Mouse (Mus musculus) forebrain, postnatal 0 days (tissue): ENCODE measurements around the gene Lyg2. TPM values are rescaled to one million over a fixed set of nuclear protein-coding genes. Genes with fewer than 3 reads are reported as not detected.
A peak's percentile ranks its signal among the peaks of the same experiment; 100 is the strongest.

Experiments
- ATAC-seq: fragments of 200-750 bp; cut with Nextera tagmentation; 2 replicates; pipeline ENCODE4 v1.8.0; 2017; ENCODE audit warnings: mild to moderate bottlenecking, moderate library complexity
- DNase-seq: peaks from one replicate; pipeline ENCODE4 v3.0.0-alpha.2; 2015
- H3K27ac ChIP-seq: fragments of 300-500 bp; sonication (generic); 2 replicates; pipeline ENCODE4 v1.5.1; 2014; ENCODE audit warnings: low read depth, mild to moderate bottlenecking, antibody characterized with exemption, low read length, moderate library complexity, mixed read lengths
- H3K27me3 ChIP-seq: fragments of 300-500 bp; sonication (generic); 2 replicates; pipeline ENCODE4 v1.6.1; 2014; ENCODE audit warnings: mild to moderate bottlenecking, low read length, mixed read lengths; ENCODE audit not compliant: insufficient read depth
- H3K36me3 ChIP-seq: fragments of 300-500 bp; sonication (generic); 2 replicates; pipeline ENCODE4 v1.6.1; 2014; ENCODE audit warnings: mild to moderate bottlenecking, moderate library complexity; ENCODE audit not compliant: insufficient read depth
- H3K4me1 ChIP-seq: fragments of 300-500 bp; sonication (generic); 2 replicates; pipeline ENCODE4 v1.6.1; 2014; ENCODE audit warnings: antibody characterized with exemption; ENCODE audit not compliant: insufficient read depth
- H3K4me2 ChIP-seq: fragments of 300-500 bp; sonication (generic); 2 replicates; pipeline ENCODE4 v1.6.1; 2014; ENCODE audit warnings: low read depth, mild to moderate bottlenecking, moderate library complexity
- H3K4me3 ChIP-seq: fragments of 300-500 bp; sonication (generic); 2 replicates; pipeline ENCODE4 v1.5.1; 2014; ENCODE audit warnings: low read depth, low read length, mixed read lengths
- H3K9ac ChIP-seq: fragments of 300-500 bp; sonication (generic); 2 replicates; pipeline ENCODE4 v1.6.1; 2014; ENCODE audit warnings: mild to moderate bottlenecking
- H3K9me3 ChIP-seq: fragments of 300-500 bp; sonication (generic); 2 replicates; pipeline ENCODE4 v1.6.1; 2016; ENCODE audit warnings: low read length
- CTCF ChIP-seq: sonication (generic); IDR thresholded peaks from 2 replicates; pipeline ENCODE4 v1.5.1; 2016; ENCODE audit warnings: antibody characterized with exemption, control low read depth, low read depth
- WGBS: fragments of 180-500 bp; shearing (Covaris S2); extraction: QIAGEN DNeasy Blood & Tissue Kit; methylation state at CpG from one replicate; pipeline ENCODE4 v1.1.7; 2014; 5-methylcytosine and 5-hydroxymethylcytosine counted together
- polyA plus RNA-seq: library from polyadenylated mRNA; unstranded; fragments of >200 nt; fragmentation: Nextera tagmentation; extraction: Ambion mirVana; gene quantifications from 2 replicates; pipeline ENCODE4 v1.2.1, GENCODE M21; 2015
- total RNA-seq: library from RNA; depleted of rRNA; stranded (reverse); fragments of >200 nt; gene quantifications from 2 replicates; pipeline ENCODE4 v1.2.3, GENCODE M21; 2014

The Lyg2 gene
- total and polyA plus RNA-seq, 2 experiments from 2014 or later, result 0.05 TPM; not detected in 1

DNA sequence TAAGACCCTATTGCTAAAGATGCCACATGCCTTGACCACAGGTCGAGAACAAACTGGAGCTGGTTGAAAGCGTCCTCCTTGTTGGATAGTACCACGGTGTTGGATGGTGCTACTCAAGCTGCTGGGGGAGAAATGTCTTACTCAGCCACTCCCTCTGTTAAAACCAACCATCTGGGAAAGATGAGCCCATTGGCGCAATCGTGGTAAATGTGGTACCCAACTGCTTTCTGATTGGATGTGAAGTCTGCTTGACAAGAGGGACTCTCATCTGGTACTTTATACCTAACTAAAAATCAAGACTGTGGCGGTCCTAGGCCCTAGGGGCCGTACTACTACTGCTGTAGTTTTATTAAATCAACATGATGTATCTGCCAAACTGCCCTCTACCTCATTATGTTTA lies 27.1 kb downstream of the Lyg2 start:
- Histone ChIP-seq H3K4me1 (peaks cover 6% of the 10 kb centered on the region; the same call in 1 of the 2 replicates), H3K36me3 (no peaks in the 10 kb centered on the region), H3K9ac (0 out of 2 replicates have a peak overlapping the region, but pooled peaks have one; percentile 63), H3K9me3 (no peaks in the 10 kb centered on the region), H3K4me2 (peak overlapping the region; percentile 65), H3K4me3 (peak overlapping the region; percentile 62), H3K27me3 (no peaks in the 10 kb centered on the region), H3K27ac (no peak overlapping the region)
- no peak for DNase-seq
- TF ChIP-seq CTCF, result no peak
- WGBS, result 83% methylated on average over 7 of the region's 7 CpGs
- ATAC-seq, result no peak

DNA sequence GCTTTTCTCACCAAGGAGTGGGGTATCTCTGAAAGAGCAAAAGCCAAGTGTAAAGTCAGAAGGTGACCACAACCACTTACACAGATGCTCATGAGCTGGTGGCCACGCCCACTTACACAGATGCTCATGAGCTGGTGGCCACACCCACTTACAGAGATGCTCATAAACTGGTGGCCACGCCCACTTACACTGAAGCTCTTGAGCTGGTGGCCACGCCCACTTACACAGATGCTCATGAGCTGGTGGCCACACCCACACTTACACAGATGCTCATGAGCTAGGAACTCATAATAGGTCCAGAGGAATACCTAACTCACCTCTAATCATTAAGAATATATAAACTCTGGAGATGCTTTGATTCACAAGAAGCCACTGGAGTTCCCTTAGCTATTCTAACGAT lies 31.8 kb downstream of the Lyg2 start:
- TF ChIP-seq CTCF, result no peak
- H3K27ac ChIP-seq, result no peak overlapping the region
- ATAC-seq, result no peak
- DNase-seq, result no peak
- no peak overlapping the region for H3K9ac ChIP-seq
- no peaks in the 10 kb centered on the region for H3K9me3 ChIP-seq
- H3K27me3 ChIP-seq, result no peaks in the 10 kb centered on the region
- 87% methylated on average over 4 of the region's 4 CpGs for WGBS
- peaks cover 13% of the 10 kb centered on the region; the same call in 1 of the 2 replicates for H3K36me3 ChIP-seq
- H3K4me3 ChIP-seq, result no peak overlapping the region
- no peak overlapping the region for H3K4me2 ChIP-seq
- H3K4me1 ChIP-seq, result peaks cover 5% of the 10 kb centered on the region; the same call in 1 of the 2 replicates

DNA sequence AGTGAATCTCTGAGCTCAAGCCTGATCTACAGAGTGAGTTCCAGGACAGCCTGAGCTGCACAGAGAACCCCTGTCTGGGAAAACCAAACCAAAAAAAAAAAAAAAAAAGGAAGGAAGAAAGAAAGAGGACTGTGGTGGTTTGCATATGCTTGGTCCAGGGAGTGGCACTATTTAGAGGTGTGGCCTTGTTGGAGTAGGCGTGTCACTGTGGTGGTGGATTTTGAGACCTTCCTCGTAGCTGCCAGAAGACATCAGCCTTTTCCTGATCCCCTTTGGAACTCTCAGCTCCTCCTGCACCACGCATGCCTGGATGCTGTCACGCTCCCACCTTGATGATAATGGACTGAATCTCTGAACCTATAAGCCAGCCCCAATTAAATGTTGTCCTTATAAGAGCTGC lies 32.9 kb downstream of the Lyg2 start:
- ATAC-seq (no peak), DNase-seq (no peak)
- peaks cover 24% of the 10 kb centered on the region for H3K36me3 ChIP-seq
- no peaks in the 10 kb centered on the region for H3K27me3 ChIP-seq
- TF ChIP-seq CTCF, result no peak
- H3K9me3 ChIP-seq, result no peaks in the 10 kb centered on the region
- no peak overlapping the region for H3K4me3 ChIP-seq
- H3K4me1 ChIP-seq, result no peaks in the 10 kb centered on the region
- 91% methylated on average over 4 of the region's 4 CpGs for WGBS
- no peak overlapping the region for H3K27ac ChIP-seq
- H3K9ac ChIP-seq, result no peak overlapping the region
- no peak overlapping the region for H3K4me2 ChIP-seq

DNA sequence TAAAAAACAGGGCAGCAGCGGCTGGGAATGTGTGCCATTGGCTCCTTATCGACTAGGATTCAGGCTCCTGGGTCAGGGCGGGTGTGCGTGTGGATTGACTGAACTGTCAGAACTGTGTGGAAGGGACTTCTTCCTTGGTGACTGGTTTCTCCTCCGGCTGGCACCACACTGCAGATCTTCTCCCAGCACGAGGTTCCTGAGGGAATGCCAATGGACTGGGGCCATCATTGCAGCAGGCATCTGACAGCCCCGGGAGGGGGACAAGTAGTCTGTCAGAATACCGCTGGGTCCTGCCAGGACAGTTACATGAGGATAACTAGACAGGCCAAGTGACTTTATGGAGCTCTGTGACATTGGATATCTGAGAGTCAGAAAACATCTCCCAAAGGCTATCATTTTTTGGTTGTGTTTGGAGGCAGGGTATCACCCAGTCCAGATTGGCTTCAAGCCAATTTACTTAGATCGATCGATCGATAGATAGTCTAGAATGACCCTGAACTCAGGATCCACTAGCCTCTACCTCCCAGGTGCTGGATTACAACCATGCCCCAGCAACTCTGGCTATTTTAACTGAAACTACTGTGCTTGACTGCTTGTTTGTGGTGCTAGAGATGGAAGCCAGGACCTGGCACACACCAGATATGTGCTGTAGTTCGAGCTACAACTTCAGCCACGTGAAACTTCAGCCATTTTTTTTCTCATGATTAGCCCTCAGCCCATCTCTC lies 38.4 kb downstream of the Lyg2 start:
- WGBS, result 91% methylated on average over 13 of the region's 13 CpGs
- TF ChIP-seq CTCF, result no peak
- peaks cover 43% of the 10 kb centered on the region for H3K36me3 ChIP-seq

DNA sequence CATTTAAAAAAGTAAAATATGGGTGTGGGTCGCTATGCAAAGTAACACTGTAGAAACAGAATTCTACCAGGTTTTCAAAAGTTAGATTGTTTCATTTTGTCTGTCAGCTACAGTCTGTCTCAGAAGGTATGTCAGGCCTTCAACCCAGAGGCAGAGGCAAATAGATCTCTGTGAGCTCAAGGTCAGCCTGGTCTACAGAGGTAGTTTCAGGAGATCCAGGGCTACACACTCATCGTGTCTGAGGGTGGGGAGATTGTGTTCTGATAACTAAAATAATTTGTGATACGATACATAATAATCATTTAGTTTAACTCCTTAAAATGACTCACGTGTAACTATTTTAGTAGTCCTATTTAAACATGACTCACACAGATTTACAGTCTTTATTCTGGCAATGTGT lies 43.1 kb downstream of the Lyg2 start:
- ATAC-seq (no peak), DNase-seq (no peak)
- Histone ChIP-seq H3K36me3 (peaks cover 25% of the 10 kb centered on the region), H3K27me3 (peaks cover 3% of the 10 kb centered on the region; the same call in 1 of the 2 replicates), H3K4me3 (no peak overlapping the region), H3K4me1 (peaks cover 7% of the 10 kb centered on the region; the same call in 1 of the 2 replicates), H3K4me2 (peak overlapping the region; percentile 58; the same call in 1 of the 2 replicates), H3K27ac (no peak overlapping the region), H3K9ac (no peak overlapping the region), H3K9me3 (no peaks in the 10 kb centered on the region)
- 92% methylated on average over 4 of the region's 4 CpGs for WGBS
- no peak for TF ChIP-seq CTCF

More for the DNA sequence above, 38.4 kb downstream of the Lyg2 start:
- Histone ChIP-seq H3K9ac (no peak overlapping the region), H3K9me3 (no peaks in the 10 kb centered on the region), H3K27me3 (no peaks in the 10 kb centered on the region), H3K27ac (no peak overlapping the region), H3K4me3 (no peak overlapping the region), H3K4me1 (peaks cover 4% of the 10 kb centered on the region; the same call in 1 of the 2 replicates), H3K4me2 (no peak overlapping the region)
- ATAC-seq, result no peak
- DNase-seq, result no peak

DNA sequence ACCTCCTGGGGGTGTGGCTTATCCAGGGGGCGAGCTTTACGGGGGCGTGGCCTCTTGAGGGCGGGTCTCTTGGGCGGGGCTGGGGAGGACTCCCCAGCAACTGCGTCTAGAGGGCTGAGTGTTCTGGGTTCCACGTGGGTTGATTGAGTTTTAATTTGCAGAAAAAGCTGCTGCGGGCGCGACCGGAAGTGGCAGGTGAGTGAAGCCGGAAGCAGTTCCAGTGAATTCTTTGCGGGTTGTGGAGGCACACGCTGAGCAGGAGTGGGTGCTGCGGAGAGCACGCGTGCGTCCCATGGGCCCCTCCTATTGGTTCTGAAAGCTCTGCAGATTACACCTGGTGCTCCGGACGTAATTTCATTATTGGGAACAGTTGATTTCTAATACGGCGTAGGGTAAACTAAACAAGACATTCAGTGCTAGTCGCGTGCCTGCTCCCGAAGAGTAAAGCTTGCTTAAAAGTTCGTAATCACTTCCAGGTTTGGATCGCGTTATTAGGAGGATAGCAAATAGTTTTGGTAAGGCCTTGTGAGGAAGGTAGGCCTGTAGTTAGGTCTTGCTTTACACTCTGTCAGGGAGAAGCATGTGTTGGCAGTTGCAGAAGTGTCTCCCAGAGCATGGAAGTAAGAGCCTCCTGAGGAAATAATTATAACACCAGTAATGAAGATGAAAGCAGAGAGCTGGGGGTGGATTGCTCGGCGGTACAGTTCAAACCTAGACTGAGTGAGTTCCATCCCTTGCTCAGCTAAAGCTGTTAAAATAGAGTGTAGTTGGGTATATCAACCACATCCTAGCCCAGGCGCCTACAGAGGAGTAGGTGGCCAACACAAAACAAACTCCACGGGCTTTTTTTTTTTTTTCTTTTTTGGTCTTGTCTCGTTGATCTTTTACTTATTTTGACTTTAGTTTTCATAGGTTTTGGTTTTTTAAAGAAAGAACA lies 43.9 kb downstream of the Lyg2 start:
- Histone ChIP-seq H3K27me3 (peaks cover 3% of the 10 kb centered on the region; the same call in 1 of the 2 replicates), H3K9ac (peak overlapping the region; percentile 45), H3K36me3 (peaks cover 21% of the 10 kb centered on the region), H3K4me1 (peaks cover 7% of the 10 kb centered on the region; the same call in 1 of the 2 replicates), H3K9me3 (no peaks in the 10 kb centered on the region), H3K4me2 (peak overlapping the region; percentile 58), H3K4me3 (peak overlapping the region; percentile 46), H3K27ac (peak overlapping the region; percentile 78)
- ATAC-seq (peak; percentile 98), DNase-seq (peak; percentile 87)
- TF ChIP-seq CTCF, result no peak; the same call in 1 of the 2 replicates
- WGBS, result 7% methylated on average over 33 of the region's 33 CpGs
